Mouse (Mus musculus): ENCODE measurements around the gene Hmbs.
"Not testable (repeated sequence)": the region's sequence is repeated elsewhere in the genome, so short reads cannot be mapped to it uniquely, and the experiment has no call there.

Gene Hmbs

GRCm38 (mm10) chr9:44347166-44347565 lies 3.1 kb upstream of the Hmbs start:
- in situ Hi-C loops (cut with MboI; ENCODE audit: unreplicated experiment in 2 of 2), result loop anchor here in 1 of 2 experiments (10.0 kb wide), 1 partner anchor 102 kb away; the partner anchor contains the start of gene Ccdc153

GRCm38 (mm10) chr9:44345570-44346433 lies 1.8 kb upstream of the Hmbs start:
- in situ Hi-C loops (cut with MboI; ENCODE audit: unreplicated experiment in 2 of 2), result loop anchor here in 1 of 2 experiments (10.0 kb wide), 1 partner anchor 101 kb away; the partner anchor contains the start of gene Ccdc153

DNA sequence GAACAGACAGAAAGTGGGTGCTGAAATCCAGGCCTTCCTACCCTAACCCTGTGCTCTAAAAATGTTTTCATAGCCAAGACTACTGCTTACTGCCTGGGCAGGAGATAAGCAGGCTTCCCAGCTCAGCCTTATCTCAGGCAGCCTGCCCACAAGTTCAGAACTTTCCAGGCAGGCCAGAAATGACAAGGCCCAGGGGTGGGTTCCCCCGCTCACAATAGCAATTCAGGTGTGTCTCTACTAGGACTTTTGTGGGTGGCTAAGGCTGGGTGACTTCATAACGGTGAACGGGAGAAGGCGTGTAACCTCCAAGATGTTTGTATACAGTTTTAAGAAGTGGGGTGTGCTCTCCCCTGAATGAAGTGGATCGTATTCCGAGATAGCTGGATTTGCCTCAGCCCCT lies 738 bp downstream of the Hmbs start:
- in situ Hi-C loops (cut with MboI; ENCODE audit: unreplicated experiment in 2 of 2), result loop anchor here in 1 of 2 experiments (10.0 kb wide), 1 partner anchor 98 kb away; the partner anchor contains the start of gene Ccdc153

DNA sequence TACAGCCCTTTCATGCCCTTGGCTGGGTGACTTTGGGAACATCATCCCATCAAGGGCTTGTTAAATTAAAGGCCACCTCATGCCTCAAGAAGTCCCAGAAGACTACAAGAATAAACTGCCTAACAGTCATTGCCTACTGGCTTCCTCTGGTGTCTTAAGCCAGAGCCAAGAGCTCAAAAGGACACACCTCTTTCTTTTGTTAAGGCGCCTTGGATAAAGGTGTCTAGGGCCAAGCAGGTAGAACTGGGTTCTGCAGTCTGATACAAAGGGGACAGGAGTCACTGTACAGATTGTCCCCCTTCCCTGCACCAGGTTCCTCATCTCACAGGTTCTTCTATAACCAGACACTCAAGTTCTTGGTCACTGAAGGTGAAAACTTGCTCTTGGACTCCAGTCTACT lies 1.4 kb downstream of the Hmbs start:
- in situ Hi-C loops (cut with MboI; ENCODE audit: unreplicated experiment in 2 of 2), result loop anchor here in 1 of 2 experiments (10.0 kb wide), 1 partner anchor 98 kb away; the partner anchor contains the start of gene Ccdc153

- in situ Hi-C loops (cut with MboI; ENCODE audit: unreplicated experiment in 2 of 2), result loop anchor here in 1 of 2 experiments (10.0 kb wide), 1 partner anchor 97 kb away; the partner anchor contains the start of gene Ccdc153
Measured at GRCm38 (mm10) chr9:44342173-44342572, 1.9 kb downstream of the Hmbs start.

GRCm38 (mm10) chr9:44341487-44341886 lies 2.5 kb downstream of the Hmbs start:
- in situ Hi-C loops (cut with MboI; ENCODE audit: unreplicated experiment in 2 of 2), result loop anchor here in 1 of 2 experiments (10.0 kb wide), 1 partner anchor 97 kb away; the partner anchor contains the start of gene Ccdc153

GRCm38 (mm10) chr9:44338574-44338973 lies 5.5 kb downstream of the Hmbs start:
- in situ Hi-C loops (cut with MboI; ENCODE audit: unreplicated experiment in 2 of 2), result no loop called here

- in situ Hi-C loops (cut with MboI; ENCODE audit: unreplicated experiment in 2 of 2), result no loop called here
Measured at GRCm38 (mm10) chr9:44337436-44338169, 6.4 kb downstream of the Hmbs start.

DNA sequence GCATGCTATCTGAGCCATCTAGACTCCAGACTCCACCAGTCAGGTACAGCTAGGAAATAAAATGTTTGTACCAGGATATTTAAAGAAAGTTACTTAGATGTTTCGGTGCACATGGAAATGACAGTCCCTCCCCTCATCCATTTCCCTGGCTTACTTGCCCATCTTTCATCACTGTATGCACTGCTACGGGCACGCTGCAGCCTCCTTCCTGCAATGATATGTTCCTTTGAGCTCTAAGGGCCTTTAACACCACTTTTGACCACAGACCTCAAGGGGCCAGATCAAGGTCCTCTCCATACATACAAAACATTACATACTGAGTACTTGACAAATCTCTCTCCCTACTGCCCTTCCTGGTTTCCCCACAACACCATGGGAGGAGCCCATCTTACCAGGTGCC lies 7.1 kb downstream of the Hmbs start:
- in situ Hi-C loops (cut with MboI; ENCODE audit: unreplicated experiment in 2 of 2), result no loop called here

- in situ Hi-C loops (cut with MboI; ENCODE audit: unreplicated experiment in 2 of 2), result not testable (repeated sequence)
Measured at GRCm38 (mm10) chr9:44336513-44336912, 7.5 kb downstream of the Hmbs start.

DNA sequence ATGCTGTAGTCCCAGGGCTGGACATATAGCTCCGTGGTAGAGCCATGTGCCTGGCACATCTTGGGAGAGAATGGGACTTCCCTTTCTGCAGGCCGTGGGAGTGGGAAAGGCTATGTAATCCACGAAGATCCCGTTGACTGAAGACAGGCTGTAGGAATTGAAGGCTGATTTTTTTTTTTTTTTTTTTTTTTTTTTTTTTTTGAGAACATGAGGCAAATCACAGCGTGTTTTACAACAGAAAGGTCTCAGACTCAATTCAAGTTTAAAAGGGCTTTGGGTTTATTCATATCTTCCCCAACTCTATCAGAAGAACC lies 8.0 kb downstream of the Hmbs start:
- in situ Hi-C loops (cut with MboI; ENCODE audit: unreplicated experiment in 2 of 2), result no loop called here

DNA sequence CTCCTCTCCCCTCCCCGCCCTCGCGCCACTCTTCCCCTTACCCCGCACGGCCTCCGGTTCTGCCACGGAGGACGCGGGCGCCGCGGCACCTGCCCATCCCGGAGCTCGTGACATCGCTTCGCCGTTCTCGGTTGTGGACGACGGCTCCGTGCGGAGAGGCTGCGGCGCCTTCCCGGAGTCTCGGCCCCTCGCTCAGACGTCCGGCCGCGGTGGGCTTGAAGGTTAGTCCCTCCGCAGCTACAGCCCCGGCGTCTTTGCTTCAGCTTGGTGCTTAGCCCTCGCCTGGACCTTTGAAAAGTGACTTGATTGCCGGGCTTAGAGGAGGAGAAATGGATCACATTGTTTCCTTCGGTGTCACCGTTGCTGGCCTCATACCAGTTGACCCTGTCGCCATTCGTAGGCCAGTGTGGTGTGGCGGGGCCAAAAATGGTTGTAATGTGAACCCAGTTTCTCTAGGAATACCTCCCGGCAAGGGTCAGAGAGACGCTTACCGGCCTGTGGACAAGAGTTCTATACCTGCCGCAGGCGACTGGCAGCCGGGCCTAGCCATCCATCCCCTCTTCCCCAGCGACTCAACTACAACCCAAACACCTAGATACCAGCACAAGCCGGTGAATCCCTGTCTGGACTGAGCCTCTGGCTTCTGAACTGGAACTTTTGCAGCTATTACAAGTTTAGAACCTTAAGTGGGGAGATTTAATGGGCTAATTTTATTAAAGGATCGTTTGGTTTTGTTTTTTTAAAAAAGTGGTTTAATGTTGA lies 8.5 kb downstream of the Hmbs start:
- in situ Hi-C loops (cut with MboI; ENCODE audit: unreplicated experiment in 2 of 2), result no loop called here

DNA sequence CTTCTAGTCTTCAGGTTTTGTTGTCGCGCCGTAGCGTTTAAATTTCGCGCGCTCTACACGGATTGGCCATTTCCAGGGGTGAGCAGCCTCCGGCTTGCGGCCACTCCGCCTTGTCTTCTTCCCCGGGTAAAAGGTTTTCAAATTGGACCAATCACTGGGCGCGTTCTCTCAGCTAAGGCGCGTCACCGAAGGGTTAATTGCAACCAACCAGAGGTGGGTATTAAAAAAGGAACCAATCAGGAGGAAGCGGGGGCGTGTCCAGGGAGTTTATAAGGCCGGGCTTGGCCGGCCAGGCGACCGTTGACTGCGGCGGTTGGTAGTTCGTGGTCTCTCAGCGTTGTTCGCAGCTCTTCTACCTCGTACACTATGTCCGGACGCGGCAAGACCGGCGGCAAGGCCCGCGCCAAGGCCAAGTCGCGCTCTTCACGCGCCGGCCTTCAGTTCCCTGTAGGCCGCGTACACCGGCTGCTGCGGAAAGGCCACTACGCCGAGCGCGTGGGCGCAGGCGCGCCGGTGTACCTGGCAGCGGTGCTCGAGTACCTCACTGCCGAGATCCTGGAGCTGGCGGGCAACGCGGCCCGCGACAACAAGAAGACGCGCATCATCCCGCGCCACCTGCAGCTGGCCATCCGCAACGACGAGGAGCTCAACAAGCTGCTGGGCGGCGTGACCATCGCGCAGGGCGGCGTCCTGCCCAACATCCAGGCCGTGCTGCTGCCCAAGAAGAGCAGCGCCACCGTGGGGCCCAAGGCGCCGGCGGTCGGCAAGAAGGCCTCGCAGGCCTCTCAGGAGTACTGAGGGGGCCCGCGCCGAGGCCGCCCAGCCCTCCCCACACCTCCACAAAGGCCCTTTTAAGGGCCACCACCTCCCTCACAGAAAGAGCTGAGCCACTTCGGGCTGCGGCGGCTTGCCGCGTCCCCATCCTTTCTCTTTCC lies 9.4 kb downstream of the Hmbs start, which contains the start of gene H2afx:
TSS of gene H2afx (plus strand) at position 299 of the 935 bp plus-strand sequence.
- in situ Hi-C loops (cut with MboI; ENCODE audit: unreplicated experiment in 2 of 2), result no loop called here

DNA sequence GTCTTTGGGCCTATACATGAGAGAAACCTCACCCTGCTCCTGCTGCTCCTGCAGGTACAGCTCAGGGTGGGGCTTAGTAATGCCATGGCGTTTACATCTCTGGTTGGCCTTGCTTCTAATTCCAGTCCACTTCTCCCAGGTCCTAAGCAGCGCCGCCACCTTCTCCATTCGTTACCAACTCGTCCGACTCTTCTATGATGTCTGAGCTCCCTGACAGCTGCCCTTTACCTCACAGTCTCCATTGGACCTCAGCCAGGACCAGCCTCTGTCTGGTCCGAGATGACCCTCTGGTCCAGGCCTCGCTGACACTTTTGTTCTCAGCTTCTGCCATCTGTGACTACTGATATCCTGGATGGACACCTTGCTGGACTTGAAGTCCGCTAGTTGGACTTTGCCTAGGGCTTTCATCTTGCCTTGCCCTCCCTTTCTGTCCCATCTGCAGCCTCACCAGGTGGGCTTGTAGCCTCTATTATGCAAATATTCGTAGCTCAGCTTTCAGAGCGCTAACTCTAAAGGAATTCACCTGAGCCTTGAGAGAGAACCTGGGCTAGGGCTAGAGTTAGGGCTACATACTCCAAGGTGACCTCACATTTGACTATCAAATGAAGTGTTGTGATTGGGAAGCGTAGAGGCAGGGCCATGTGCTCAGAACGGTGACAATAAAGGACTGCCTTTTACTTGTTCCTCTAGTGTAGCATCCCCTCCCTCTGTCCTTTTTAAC lies 10.9 kb downstream of the Hmbs start:
- in situ Hi-C loops (cut with MboI; ENCODE audit: unreplicated experiment in 2 of 2), result no loop called here

GRCm38 (mm10) chr9:44330736-44331135 lies 13.3 kb downstream of the Hmbs start:
- in situ Hi-C loops (cut with MboI; ENCODE audit: unreplicated experiment in 2 of 2), result no loop called here

- in situ Hi-C loops (cut with MboI; ENCODE audit: unreplicated experiment in 2 of 2), result no loop called here
Measured at GRCm38 (mm10) chr9:44327926-44328325, 16.1 kb downstream of the Hmbs start.

- in situ Hi-C loops (cut with MboI; ENCODE audit: unreplicated experiment in 2 of 2), result no loop called here
Measured at GRCm38 (mm10) chr9:44327064-44327711, 16.8 kb downstream of the Hmbs start.

DNA sequence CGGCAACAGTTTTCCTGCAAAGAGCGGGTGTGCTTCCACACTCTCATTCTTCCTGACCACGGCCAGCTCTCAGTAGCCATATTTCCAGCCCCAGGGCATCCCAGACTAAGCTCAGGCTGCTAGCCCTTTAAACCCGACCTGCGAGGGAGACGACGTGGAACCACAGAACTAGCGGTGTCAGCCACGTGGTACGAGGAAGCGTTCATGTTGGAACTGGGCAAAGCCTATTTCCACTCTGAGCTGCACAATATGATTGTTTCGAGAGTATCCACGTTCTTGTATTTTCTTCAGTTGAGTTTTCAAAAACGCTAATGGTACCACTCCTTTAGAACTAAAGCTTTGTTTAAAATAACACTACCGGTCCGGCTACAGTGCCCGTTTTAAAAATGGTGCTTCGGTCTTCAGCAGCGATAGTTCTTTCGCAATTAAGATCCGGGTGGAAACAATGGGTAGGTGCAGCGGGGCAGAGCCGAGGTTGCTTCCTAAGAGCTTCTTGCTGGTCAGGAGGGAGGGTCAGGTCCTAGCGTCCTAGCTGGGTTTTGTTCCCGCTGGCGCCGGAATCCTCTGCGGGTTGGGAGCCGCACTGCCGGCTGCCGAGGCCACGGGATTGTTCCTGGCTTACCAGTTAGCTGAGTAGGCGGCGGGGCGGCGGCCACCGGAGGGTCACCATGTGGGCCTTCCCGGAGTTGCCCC lies 17.5 kb downstream of the Hmbs start:
- in situ Hi-C loops (cut with MboI; ENCODE audit: unreplicated experiment in 2 of 2), result no loop called here
